Mouse (Mus musculus): Measurements from ENCODE around the gene Mrps18c. TPM values are rescaled to one million over a fixed set of nuclear protein-coding genes. Genes with fewer than 3 reads are reported as not detected.

Gene Mrps18c
- polyA plus RNA-seq, 1 experiment, result 3.4 TPM

DNA sequence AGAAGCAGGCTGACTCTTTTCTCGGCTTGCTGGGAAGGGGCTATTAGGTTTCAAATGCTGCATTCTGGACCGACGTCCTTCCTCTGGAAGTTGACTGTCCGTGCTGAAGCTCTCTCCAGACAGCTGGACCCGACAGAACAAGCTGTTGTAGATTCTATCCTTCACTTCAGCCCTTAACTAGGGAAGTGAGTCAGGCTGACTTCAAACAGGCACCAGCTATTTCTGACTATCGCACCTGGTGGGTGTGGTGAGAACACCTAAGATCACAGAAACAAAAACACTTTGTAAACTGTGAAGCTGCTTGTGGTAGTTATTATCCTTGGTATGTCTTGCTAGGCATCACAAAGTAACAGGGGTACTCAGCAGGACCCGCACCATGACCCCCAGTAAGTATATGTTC lies 28.1 kb downstream of the Mrps18c start:
- Histone ChIP-seq H3K4me1 (ENCODE audit: control insufficient read depth, insufficient read depth, insufficient read length, low read length) (no peaks in the 10 kb centered on the region), H3K27me3 (ENCODE audit: control insufficient read depth, insufficient read depth, low read length) (no peaks in the 10 kb centered on the region), H3K36me3 (ENCODE audit: control insufficient read depth, insufficient read depth, low read length) (no peaks in the 10 kb centered on the region), H3K27ac (ENCODE audit: insufficient read depth, low read depth, low read length) (no peak overlapping the region), H3K4me3 (ENCODE audit: low read depth, low read length) (no peak overlapping the region)
- no peak for TF ChIP-seq CTCF (IDR thresholded peaks at IDR 0.05; ENCODE audit: extremely low read depth, insufficient read length, insufficient replicate concordance, low read depth, low read length)
- no peak for TF ChIP-seq POLR2A (IDR thresholded peaks at IDR 0.05; ENCODE audit: low read depth, low read length)
- WGBS, result 66% methylated on average over 7 of the region's 7 CpGs

DNA sequence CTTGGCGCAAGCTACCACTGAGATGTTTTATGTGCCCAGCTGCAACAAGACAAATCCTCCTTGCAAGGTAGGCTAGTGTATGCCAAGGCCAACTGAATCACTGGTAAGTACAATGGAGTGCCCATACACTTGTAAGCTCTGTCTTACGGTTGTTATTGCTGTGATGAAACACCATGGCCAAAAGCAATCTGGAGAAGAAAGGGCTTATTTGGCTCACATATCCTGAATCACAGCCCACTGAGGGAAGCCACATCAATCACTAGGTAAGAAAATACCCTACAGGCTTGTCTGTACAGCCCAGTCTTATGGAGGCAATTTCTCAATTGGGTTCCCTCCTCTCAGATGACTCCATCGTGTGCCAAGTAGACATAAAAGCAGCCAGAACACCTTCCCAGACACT lies 30.3 kb downstream of the Mrps18c start:
- Histone ChIP-seq H3K4me3 (ENCODE audit: low read depth, low read length) (no peak overlapping the region), H3K27ac (ENCODE audit: insufficient read depth, low read depth, low read length) (no peak overlapping the region), H3K4me1 (ENCODE audit: control insufficient read depth, insufficient read depth, insufficient read length, low read length) (no peaks in the 10 kb centered on the region), H3K36me3 (ENCODE audit: control insufficient read depth, insufficient read depth, low read length) (no peaks in the 10 kb centered on the region), H3K27me3 (ENCODE audit: control insufficient read depth, insufficient read depth, low read length) (no peaks in the 10 kb centered on the region)
- TF ChIP-seq POLR2A (IDR thresholded peaks at IDR 0.05; ENCODE audit: low read depth, low read length) (no peak), CTCF (IDR thresholded peaks at IDR 0.05; ENCODE audit: extremely low read depth, insufficient read length, insufficient replicate concordance, low read depth, low read length) (no peak)
- 76% methylated on average over 3 of the region's 3 CpGs for WGBS

DNA sequence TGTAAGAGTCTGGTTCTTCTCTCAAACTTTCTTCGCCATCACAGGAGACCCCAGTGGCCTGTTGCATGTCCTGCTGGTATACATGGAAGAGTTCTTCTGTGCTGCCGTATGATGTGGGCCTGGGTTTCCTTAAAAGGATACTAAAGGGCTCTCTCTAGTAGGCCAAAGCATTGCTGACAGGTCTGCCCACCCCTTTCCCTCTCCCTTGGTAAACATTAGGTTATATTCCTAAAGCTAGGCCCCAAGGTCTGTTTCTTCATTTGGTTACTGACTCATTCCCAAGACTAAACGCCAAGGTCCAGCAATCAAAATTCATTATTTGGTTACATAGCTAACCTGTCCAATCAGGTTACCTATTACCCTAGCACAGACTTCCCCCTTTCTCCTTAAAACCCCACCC lies 34.3 kb downstream of the Mrps18c start:
- TF ChIP-seq POLR2A (IDR thresholded peaks at IDR 0.05; ENCODE audit: low read depth, low read length) (no peak), CTCF (IDR thresholded peaks at IDR 0.05; ENCODE audit: extremely low read depth, insufficient read length, insufficient replicate concordance, low read depth, low read length) (no peak)
- no peaks in the 10 kb centered on the region for H3K4me1 ChIP-seq (ENCODE audit: control insufficient read depth, insufficient read depth, insufficient read length, low read length)
- H3K4me3 ChIP-seq (ENCODE audit: low read depth, low read length), result no peak overlapping the region
- H3K27me3 ChIP-seq (ENCODE audit: control insufficient read depth, insufficient read depth, low read length), result no peaks in the 10 kb centered on the region
- no peak overlapping the region for H3K27ac ChIP-seq (ENCODE audit: insufficient read depth, low read depth, low read length)
- no peaks in the 10 kb centered on the region for H3K36me3 ChIP-seq (ENCODE audit: control insufficient read depth, insufficient read depth, low read length)
- 75% methylated on average over 3 of the region's 3 CpGs for WGBS

DNA sequence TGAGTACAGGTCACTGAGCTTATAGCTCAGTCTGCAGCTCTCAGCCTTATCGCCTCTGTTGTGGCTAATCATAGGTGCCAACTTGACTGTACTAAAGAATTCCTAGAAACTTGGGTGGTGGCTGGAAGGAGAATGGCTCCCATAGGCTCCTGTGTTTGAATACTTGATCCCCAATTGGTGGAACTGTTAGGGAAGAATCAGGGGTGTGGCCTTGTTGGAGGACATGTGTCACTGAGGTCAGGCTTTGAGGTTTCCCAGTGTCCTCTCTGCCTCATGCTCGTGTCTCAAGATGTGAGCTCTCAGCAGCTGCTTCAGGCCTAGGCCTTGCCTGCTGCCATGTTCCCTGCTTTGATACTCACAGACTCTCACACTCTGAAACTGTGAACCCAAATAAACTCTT lies 35.4 kb downstream of the Mrps18c start:
- WGBS, result 88% methylated on average over 2 of the region's 2 CpGs
- Histone ChIP-seq H3K27ac (ENCODE audit: insufficient read depth, low read depth, low read length) (no peak overlapping the region), H3K36me3 (ENCODE audit: control insufficient read depth, insufficient read depth, low read length) (no peaks in the 10 kb centered on the region), H3K4me3 (ENCODE audit: low read depth, low read length) (no peak overlapping the region), H3K27me3 (ENCODE audit: control insufficient read depth, insufficient read depth, low read length) (no peaks in the 10 kb centered on the region), H3K4me1 (ENCODE audit: control insufficient read depth, insufficient read depth, insufficient read length, low read length) (no peaks in the 10 kb centered on the region)
- TF ChIP-seq CTCF (IDR thresholded peaks at IDR 0.05; ENCODE audit: extremely low read depth, insufficient read length, insufficient replicate concordance, low read depth, low read length) (no peak), POLR2A (IDR thresholded peaks at IDR 0.05; ENCODE audit: low read depth, low read length) (no peak)

DNA sequence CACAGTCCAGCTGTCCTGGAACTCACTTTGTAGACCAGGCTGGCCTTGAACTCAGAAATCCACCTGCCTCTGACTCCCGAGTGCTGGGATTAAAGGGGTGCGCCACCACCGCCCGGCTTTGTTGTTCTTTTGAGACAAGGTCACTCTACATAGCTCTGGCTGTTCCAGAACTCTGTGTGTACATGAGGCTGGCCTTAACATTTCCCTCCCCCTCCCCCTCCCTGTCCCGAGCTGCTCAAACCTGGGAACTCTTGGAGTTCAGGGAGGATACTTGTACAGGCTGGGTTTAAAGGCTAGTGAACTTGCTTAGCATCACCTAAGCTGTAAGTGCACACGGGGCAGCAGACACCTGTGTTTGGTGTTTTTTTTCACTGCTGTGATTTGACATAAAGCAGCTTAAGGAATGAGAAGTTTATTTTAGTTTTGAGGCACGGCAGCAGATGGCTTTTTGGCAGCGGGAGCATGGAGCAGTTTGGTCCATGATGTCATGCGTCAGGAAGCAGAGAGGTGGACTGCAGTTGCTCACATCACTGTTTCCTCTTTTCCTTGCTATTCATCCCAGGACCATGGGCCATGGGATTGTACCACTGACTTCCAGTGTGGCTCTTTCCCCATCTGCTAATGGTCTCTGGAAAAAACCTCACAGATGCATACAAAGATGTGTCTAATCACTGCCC lies 37.6 kb downstream of the Mrps18c start:
- H3K36me3 ChIP-seq (ENCODE audit: control insufficient read depth, insufficient read depth, low read length), result no peaks in the 10 kb centered on the region
- 61% methylated on average over 9 of the region's 9 CpGs for WGBS
- no peaks in the 10 kb centered on the region for H3K4me1 ChIP-seq (ENCODE audit: control insufficient read depth, insufficient read depth, insufficient read length, low read length)
- H3K4me3 ChIP-seq (ENCODE audit: low read depth, low read length), result no peak overlapping the region
- no peak overlapping the region for H3K27ac ChIP-seq (ENCODE audit: insufficient read depth, low read depth, low read length)
- TF ChIP-seq POLR2A (IDR thresholded peaks at IDR 0.05; ENCODE audit: low read depth, low read length) (no peak), CTCF (IDR thresholded peaks at IDR 0.05; ENCODE audit: extremely low read depth, insufficient read length, insufficient replicate concordance, low read depth, low read length) (no peak)
- no peaks in the 10 kb centered on the region for H3K27me3 ChIP-seq (ENCODE audit: control insufficient read depth, insufficient read depth, low read length)

DNA sequence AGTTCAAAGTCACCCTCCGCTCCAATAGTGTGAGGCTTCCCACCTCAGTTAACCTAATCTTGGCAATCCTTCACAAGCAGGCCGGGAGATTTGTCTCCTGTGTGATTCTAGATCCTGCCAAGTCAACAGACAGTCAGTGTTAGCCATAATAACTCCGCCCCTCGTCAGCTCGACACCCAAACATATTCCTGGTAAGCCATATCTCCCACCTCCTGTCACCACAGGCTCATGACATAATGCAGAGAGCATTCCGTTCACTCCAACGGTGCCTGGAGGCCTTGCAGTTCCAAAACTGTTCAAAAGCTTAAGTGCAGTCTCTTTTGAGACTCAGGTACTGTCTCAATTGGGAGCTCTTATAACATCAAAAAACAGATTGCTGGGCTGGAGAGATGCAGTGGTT lies 39.5 kb downstream of the Mrps18c start:
- TF ChIP-seq POLR2A (IDR thresholded peaks at IDR 0.05; ENCODE audit: low read depth, low read length) (no peak), CTCF (IDR thresholded peaks at IDR 0.05; ENCODE audit: extremely low read depth, insufficient read length, insufficient replicate concordance, low read depth, low read length) (no peak)
- Histone ChIP-seq H3K4me1 (ENCODE audit: control insufficient read depth, insufficient read depth, insufficient read length, low read length) (no peaks in the 10 kb centered on the region), H3K27ac (ENCODE audit: insufficient read depth, low read depth, low read length) (no peak overlapping the region), H3K36me3 (ENCODE audit: control insufficient read depth, insufficient read depth, low read length) (no peaks in the 10 kb centered on the region), H3K27me3 (ENCODE audit: control insufficient read depth, insufficient read depth, low read length) (no peaks in the 10 kb centered on the region), H3K4me3 (ENCODE audit: low read depth, low read length) (no peak overlapping the region)
- 79% methylated on average over 7 of the region's 7 CpGs for WGBS

DNA sequence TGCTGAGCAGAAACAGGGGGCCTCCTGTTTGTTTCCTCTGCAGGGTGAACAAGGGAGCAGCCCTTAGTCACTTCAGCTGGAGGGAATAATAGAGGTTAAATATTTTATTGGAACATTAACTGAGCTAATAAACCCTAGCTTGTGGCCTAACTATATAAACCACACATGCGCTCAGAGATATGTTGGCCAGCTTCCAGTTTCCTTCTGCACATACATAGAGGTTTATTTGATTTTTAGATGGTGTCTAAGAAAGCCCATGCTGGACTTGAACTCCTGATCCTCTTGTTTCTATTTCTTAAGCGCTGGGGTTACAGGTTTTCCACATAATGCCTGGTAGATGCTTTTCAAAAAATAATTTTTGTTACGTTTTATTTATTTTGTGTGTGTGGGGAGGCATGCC lies 46.1 kb downstream of the Mrps18c start:
- H3K4me1 ChIP-seq (ENCODE audit: control insufficient read depth, insufficient read depth, insufficient read length, low read length), result peaks cover 7% of the 10 kb centered on the region; the same call in 1 of the 2 replicates
- peaks cover 2% of the 10 kb centered on the region for H3K36me3 ChIP-seq (ENCODE audit: control insufficient read depth, insufficient read depth, low read length)
- no peak overlapping the region for H3K4me3 ChIP-seq (ENCODE audit: low read depth, low read length)
- H3K27me3 ChIP-seq (ENCODE audit: control insufficient read depth, insufficient read depth, low read length), result no peaks in the 10 kb centered on the region
- H3K27ac ChIP-seq (ENCODE audit: insufficient read depth, low read depth, low read length), result no peak overlapping the region
- 32% methylated on average over 3 of the region's 3 CpGs for WGBS
- TF ChIP-seq POLR2A (IDR thresholded peaks at IDR 0.05; ENCODE audit: low read depth, low read length) (no peak), CTCF (IDR thresholded peaks at IDR 0.05; ENCODE audit: extremely low read depth, insufficient read length, insufficient replicate concordance, low read depth, low read length) (no peak)
